Mouse (Mus musculus): Measurements from ENCODE around the gene Zdhhc19.

DNA sequence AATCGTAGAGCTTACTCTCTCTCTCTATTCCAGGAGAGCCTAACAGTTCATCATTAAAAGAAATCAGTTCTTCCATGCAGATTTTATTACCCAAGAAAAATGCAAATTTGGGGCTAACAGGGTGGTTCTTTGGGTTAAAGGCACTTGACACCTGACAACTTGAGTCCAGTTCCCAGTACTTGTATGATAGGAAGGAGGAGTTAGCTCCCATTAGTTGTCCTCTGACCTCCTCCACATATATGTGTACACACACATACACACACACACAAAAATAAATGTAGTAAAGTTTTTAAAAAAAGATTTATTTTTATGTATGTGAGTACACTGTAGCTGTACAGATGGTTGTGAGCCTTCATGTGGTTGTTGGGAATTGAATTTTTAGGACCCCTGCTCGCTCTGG is 45.9 kb upstream of the Zdhhc19 start:
- TF ChIP-seq POLR2A (IDR thresholded peaks at IDR 0.05; ENCODE audit: insufficient read depth, low read length) (no peak), CTCF (IDR thresholded peaks at IDR 0.05; ENCODE audit: low read depth, low read length) (no peak), EP300 (IDR thresholded peaks at IDR 0.05; ENCODE audit: insufficient read depth, low read depth, low read length) (no peak)
